Mouse (Mus musculus) kidney, adult 18-20 months (tissue): ENCODE data around the gene Zscan4-ps2.
"Not testable (repeated sequence)": the region's sequence is repeated elsewhere in the genome, so short reads cannot be mapped to it uniquely, and the experiment has no call there.

Experiments
- DNase-seq: peaks from one replicate; pipeline ENCODE4 v3.0.0; 2021

Gene Zscan4-ps2

DNA sequence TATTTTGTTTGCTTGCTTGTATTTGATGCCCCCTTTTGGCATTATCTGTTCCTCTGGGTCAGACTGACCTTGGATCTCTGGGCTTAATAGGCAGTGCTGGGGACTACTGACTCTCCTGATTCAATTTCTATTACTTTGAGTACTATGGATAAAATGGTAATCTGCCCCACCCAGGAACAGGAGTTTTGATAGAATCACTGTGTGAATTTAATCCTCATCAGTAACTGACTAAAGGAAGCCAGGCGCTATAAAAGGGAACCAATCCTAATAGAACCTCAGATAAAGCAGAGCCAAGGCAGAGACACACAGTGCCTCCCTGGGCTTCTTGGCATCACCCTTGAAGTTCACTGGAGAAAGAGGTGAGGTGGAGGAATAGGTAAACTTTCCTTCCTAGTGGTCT is at the start of gene Zscan4-ps2:
TSS of gene Zscan4-ps2 (plus strand) at position 301 of the 400 bp plus-strand sequence.
- not testable (repeated sequence) for DNase-seq
